Mouse (Mus musculus) right cerebral cortex, postnatal 14 days (tissue): ENCODE results near the gene Map1lc3a.

Source experiments
- DNase-seq: peaks from one replicate; pipeline ENCODE4 v3.0.0; 2022

Gene Map1lc3a

DNA sequence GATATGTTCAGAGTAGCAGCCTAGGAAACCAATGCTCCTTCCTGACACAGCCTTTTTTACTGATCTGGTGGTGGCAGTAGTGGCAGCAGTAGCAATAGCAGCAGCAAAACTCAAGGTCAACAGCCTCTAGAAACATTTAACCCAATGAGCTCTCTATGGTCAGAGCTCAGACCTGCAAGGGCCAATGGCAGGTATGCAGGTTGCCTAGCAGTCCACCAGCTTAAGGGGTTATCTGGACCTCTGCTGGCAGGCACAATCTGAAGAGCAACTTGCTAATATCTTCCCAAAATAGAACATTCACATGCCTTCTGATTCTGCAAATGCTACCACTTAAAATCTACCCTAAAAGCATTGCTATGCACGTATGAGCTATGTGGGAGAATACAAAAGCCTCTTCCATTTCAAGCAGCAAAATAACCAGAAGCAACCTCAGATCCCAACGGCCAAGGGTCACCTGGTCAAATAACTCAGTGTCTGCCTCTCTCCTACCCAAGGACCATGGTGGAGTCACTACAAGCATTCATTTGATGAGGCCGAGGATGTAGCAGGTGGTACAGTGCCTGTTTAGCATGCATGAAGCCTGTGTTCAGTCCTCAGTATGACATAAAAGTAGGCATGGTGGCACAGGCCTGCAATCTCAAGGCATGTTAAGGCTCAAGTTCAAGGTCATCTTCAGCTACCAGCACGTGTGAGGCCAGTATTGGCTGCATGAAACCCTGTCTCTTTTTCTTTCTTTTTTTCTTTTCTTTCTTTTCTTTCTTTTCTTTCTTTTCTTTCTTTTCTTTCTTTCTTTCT, 11.6 kb downstream of the Map1lc3a start:
- DNase-seq, result no peak

GRCm38 (mm10) chr2:155290066-155290465, 14.0 kb downstream of the Map1lc3a start:
- DNase-seq, result no peak

DNA sequence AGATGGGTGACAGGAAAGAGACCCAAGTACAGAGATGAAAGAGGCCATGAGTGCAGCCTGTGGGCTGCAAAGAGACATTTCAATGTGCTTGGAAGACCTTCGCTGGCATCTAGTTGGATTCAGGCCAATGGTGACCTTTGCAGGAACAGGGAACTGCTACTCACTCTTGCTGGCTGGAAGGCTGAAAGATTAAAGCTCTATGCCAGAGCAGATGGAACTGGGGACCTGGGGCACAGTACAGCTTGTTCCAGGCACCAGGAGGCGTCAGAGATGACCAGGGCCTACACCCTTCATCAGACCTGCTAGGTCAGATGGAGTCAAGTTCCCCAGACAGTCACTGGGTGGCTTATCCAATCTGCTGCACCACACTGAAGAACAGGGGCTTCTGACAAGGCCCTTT, 17.3 kb downstream of the Map1lc3a start:
- no peak for DNase-seq

DNA sequence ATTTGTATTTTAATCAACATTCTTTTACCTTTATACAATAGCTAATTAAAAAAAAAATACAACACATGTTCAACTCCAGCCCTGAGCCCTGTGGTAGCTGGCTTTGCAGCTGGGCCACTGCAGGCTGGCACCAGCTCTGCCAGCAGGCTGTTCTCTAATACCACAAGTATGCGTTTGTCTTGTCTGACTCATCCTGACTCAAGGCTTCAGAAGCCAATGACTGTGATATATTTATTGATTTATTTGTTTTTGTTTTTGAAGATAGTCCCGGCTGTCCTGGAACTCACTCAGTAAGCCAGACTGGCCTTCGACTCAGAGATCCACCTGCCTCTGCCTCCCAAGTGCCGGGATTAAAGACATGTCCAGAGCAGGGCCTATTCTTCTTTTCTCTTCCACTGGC, 17.8 kb downstream of the Map1lc3a start:
- DNase-seq, result no peak

GRCm38 (mm10) chr2:155295453-155295852, 19.4 kb downstream of the Map1lc3a start:
- DNase-seq, result no peak

- DNase-seq, result no peak
Measured at GRCm38 (mm10) chr2:155299563-155299962, 23.5 kb downstream of the Map1lc3a start.

- DNase-seq, result no peak
Measured at GRCm38 (mm10) chr2:155308936-155309592, 33.0 kb downstream of the Map1lc3a start.

DNA sequence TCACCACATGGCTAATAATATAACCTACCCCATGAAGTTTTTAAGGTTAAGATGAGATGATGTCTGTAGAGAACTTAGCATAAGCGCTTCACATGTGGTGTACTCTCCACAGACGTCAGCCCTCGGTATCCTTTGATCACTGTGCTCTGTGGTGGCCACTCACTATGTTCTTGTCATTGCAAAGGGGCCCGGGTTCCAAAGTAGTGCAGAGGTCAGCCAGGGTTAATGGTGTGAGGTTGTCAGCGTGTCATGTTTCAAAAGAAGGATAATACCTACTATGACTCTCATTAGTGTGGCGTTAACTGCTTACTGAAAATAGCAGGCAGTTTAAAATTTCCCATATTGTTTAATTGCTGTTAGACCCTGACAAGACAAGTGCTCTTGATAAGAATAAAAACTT, 37.6 kb downstream of the Map1lc3a start:
- no peak for DNase-seq

DNA sequence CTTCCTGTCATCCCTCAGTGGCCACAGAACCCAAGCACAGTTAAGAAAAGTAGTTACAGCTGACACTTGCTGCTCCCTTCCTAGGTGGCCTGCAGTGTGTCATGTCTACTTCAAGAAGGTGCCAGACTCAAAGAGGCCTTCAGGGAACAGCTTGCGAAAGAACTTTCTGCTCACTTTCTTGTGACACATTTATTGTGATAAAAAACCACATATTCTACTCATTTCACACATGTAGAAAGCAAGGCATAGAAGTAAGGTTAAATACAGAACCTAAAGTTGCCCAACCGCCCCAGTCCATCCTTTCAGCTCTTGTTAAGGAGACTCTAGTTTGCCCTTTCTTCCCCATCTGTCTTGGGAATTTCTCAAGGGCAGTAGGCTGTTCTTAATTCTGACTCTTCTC, 42.5 kb downstream of the Map1lc3a start:
- DNase-seq, result no peak

- no peak for DNase-seq
Measured at GRCm38 (mm10) chr2:155320596-155320995, 44.5 kb downstream of the Map1lc3a start.

DNA sequence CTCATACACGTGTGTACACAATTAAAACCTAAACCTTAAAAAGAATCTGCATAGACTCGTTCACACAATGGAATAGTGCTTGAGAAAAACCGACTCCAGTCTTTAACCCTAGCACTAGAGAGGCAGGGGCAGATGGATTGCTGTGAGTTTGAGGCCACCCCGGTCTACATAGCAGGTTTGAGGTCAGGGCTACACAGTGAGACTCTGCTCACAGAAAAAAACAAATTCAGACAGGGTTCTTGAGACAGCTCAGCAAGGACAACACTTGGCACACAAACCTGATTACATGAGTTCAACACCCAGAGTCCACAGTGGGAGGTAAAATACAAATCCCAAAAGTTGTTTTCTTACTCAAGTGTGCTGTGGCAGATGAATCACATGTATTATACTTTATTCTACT, 49.9 kb downstream of the Map1lc3a start:
- no peak for DNase-seq
